Mouse (Mus musculus): ENCODE data around the gene Pofut1.
A peak's percentile ranks its signal among the peaks of the same experiment; 100 is the strongest.
"Not testable (repeated sequence)": the region's sequence is repeated elsewhere in the genome, so short reads cannot be mapped to it uniquely, and the experiment has no call there.

Pofut1 gene

GRCm38 (mm10) chr2:153239021-153239859 is 2.1 kb upstream of the Pofut1 start:
- no peak for DNase-seq (ENCODE audit: low read depth, low spot score)

GRCm38 (mm10) chr2:153239860-153240480 is 1.4 kb upstream of the Pofut1 start:
- peak; percentile 54 for DNase-seq (ENCODE audit: low read depth, low spot score)

- no peak for DNase-seq (ENCODE audit: low read depth, low spot score)
These were observed 565 bp upstream of the Pofut1 start for GRCm38 (mm10) chr2:153240701-153241235.

- peak; percentile 53 for DNase-seq (ENCODE audit: low read depth, low spot score)
These were observed 823 bp downstream of the Pofut1 start for GRCm38 (mm10) chr2:153242156-153242555.

GRCm38 (mm10) chr2:153249751-153250150 is 8.4 kb downstream of the Pofut1 start:
- DNase-seq (ENCODE audit: low read depth, low spot score) = no peak

- DNase-seq (ENCODE audit: low read depth, low spot score) = no peak
These were observed 15.3 kb downstream of the Pofut1 start for GRCm38 (mm10) chr2:153256604-153257003.

GRCm38 (mm10) chr2:153259030-153259863 is 17.9 kb downstream of the Pofut1 start:
- DNase-seq (ENCODE audit: low read depth, low spot score) = no peak

GRCm38 (mm10) chr2:153259864-153260674 is 18.7 kb downstream of the Pofut1 start:
- no peak for DNase-seq (ENCODE audit: low read depth, low spot score)

GRCm38 (mm10) chr2:153263053-153263452 is 21.7 kb downstream of the Pofut1 start:
- DNase-seq (ENCODE audit: low read depth, low spot score) = no peak

GRCm38 (mm10) chr2:153267331-153267730 is 26.0 kb downstream of the Pofut1 start:
- DNase-seq (ENCODE audit: low read depth, low spot score) = no peak

GRCm38 (mm10) chr2:153270231-153270915 is 29.0 kb downstream of the Pofut1 start:
- DNase-seq (ENCODE audit: low read depth, low spot score) = not testable (repeated sequence)

GRCm38 (mm10) chr2:153274200-153274918 is 33.0 kb downstream of the Pofut1 start:
- not testable (repeated sequence) for DNase-seq (ENCODE audit: low read depth, low spot score)

GRCm38 (mm10) chr2:153274919-153275247 is 33.5 kb downstream of the Pofut1 start:
- DNase-seq (ENCODE audit: low read depth, low spot score) = no peak

- DNase-seq (ENCODE audit: low read depth, low spot score) = not testable (repeated sequence)
These were observed 34.2 kb downstream of the Pofut1 start for GRCm38 (mm10) chr2:153275577-153275976.

GRCm38 (mm10) chr2:153276440-153276839 is 35.1 kb downstream of the Pofut1 start:
- DNase-seq (ENCODE audit: low read depth, low spot score) = no peak

- not testable (repeated sequence) for DNase-seq (ENCODE audit: low read depth, low spot score)
These were observed 35.5 kb downstream of the Pofut1 start for GRCm38 (mm10) chr2:153276846-153277245.

- DNase-seq (ENCODE audit: low read depth, low spot score) = no peak
These were observed 37.0 kb downstream of the Pofut1 start for GRCm38 (mm10) chr2:153278357-153278756.

GRCm38 (mm10) chr2:153283919-153284318 is 42.6 kb downstream of the Pofut1 start:
- DNase-seq (ENCODE audit: low read depth, low spot score) = no peak

- no peak for DNase-seq (ENCODE audit: low read depth, low spot score)
These were observed 45.2 kb downstream of the Pofut1 start for GRCm38 (mm10) chr2:153286524-153286923.

- DNase-seq (ENCODE audit: low read depth, low spot score) = peak; percentile 54
These were observed 46.5 kb downstream of the Pofut1 start for GRCm38 (mm10) chr2:153287835-153288234.
